Mouse (Mus musculus) heart, postnatal 0 days (tissue): ENCODE data around the gene Sorcs2.

ENCODE experiments used
- CTCF ChIP-seq: IDR thresholded peaks from 2 replicates; pipeline ENCODE4 v1.5.1; 2016; ENCODE audit warnings: antibody characterized with exemption, control low read depth, low read depth
- EP300 ChIP-seq: IDR thresholded peaks from 2 replicates; pipeline ENCODE4 v1.6.1; 2016; ENCODE audit warnings: antibody characterized with exemption, low read depth

GRCm38 (mm10) chr5:36385062-36385461 is 12.9 kb downstream of the Sorcs2 start:
- TF ChIP-seq EP300, result peak; percentile 54
- 0 out of 2 replicates have a peak, but pooled peaks have one; percentile 6 for TF ChIP-seq CTCF
